Mouse (Mus musculus) hindbrain, embryonic 13.5 days (tissue): ENCODE results near the gene Braf. TPM values are rescaled to one million over a fixed set of nuclear protein-coding genes. Genes with fewer than 3 reads are reported as not detected.
"Not testable (repeated sequence)": the region's sequence is repeated elsewhere in the genome, so short reads cannot be mapped to it uniquely, and the experiment has no call there.

Experiments used
- ATAC-seq: fragments of 200-750 bp; cut with Nextera tagmentation; 2 replicates; pipeline ENCODE4 v1.8.0; 2017; ENCODE audit warnings: moderate TSS enrichment; ENCODE audit not compliant: low FRiP score
- H3K27ac ChIP-seq: fragments of 300-500 bp; sonication (generic); 2 replicates; pipeline ENCODE4 v1.5.1; 2015; ENCODE audit warnings: inconsistent platforms, mild to moderate bottlenecking, moderate library complexity
- H3K27me3 ChIP-seq: fragments of 300-500 bp; sonication (generic); 2 replicates; pipeline ENCODE4 v1.6.1; 2015; ENCODE audit warnings: mild to moderate bottlenecking, inconsistent platforms
- H3K36me3 ChIP-seq: fragments of 300-500 bp; sonication (generic); 2 replicates; pipeline ENCODE4 v1.6.1; 2015; ENCODE audit warnings: mild to moderate bottlenecking, inconsistent platforms
- H3K4me1 ChIP-seq: fragments of 300-500 bp; sonication (generic); replicated peaks from 2 replicates; pipeline ENCODE4 v1.6.1; 2015; ENCODE audit warnings: inconsistent platforms
- H3K4me2 ChIP-seq: fragments of 300-500 bp; sonication (generic); 2 replicates; pipeline ENCODE4 v1.6.1; 2015; ENCODE audit warnings: inconsistent platforms, mild to moderate bottlenecking, moderate library complexity
- H3K4me3 ChIP-seq: fragments of 300-500 bp; sonication (generic); 2 replicates; pipeline ENCODE4 v1.5.1; 2015; ENCODE audit warnings: mild to moderate bottlenecking, inconsistent platforms
- H3K9ac ChIP-seq: fragments of 300-500 bp; sonication (generic); 2 replicates; pipeline ENCODE4 v1.6.1; 2015; ENCODE audit warnings: mild to moderate bottlenecking, inconsistent platforms
- H3K9me3 ChIP-seq: fragments of 300-500 bp; sonication (generic); 2 replicates; pipeline ENCODE4 v1.6.1; 2016; ENCODE audit warnings: inconsistent platforms
- WGBS: fragments of 180-500 bp; shearing (Covaris S2); methylation state at CpG from one replicate; pipeline ENCODE4 v1.1.7; 2015; 5-methylcytosine and 5-hydroxymethylcytosine counted together
- polyA plus RNA-seq: library from polyadenylated mRNA; unstranded; fragments of >200 nt; fragmentation: Nextera tagmentation; extraction: Ambion mirVana; gene quantifications from 2 replicates; pipeline ENCODE4 v1.2.1, GENCODE M21; 2015

The Braf gene
- polyA plus RNA-seq, result 24.0 and 24.6 TPM in 2 replicates

DNA sequence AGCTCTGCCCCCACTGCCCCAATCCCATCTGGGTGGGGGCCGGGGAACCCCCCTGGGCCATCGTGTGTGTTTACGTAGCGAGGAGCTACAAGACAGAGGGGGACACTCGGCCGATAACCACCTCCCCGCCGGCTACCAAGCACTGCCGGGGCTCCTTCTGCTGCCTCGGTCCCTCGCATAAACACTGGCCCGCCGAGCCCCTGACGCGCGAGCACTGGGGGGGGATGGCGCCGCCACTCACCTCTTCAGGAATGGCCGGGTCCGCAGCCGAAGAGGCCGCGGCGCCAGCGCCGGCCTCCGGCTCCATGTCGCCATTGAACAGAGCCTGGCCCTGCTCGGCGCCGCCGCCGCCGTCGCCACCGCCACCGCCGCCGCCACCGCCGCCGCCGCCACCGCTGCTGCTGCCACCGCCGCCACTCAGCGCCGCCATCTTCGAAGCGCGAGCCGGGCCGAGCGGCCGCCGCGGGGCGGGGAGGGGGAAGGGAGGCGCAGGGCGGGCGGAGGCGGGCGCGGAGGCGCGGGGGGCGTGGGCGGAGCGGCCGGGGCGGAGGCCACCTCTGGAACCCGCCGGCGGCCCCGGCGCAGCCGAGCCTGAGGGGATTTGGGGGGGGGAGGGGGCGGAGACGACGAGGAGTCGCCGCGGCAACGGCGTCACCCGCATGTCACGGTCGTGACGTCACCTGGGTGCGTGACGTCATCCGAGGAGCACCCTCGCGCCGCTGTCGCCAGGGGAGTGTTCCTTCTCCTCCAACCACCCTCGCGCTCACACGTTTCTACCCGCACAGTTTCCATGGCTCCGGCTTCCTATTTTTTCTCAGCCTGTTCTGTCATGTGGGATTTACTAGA, at the start of gene Braf:
Braf (minus strand) TSS at position 598 of the 846 bp plus-strand sequence.
- H3K36me3 ChIP-seq, result no peaks in the 10 kb centered on the region
- ATAC-seq, result peak; percentile 92
- under 1% methylated on average over 57 of the region's 101 CpGs for WGBS
- H3K9ac ChIP-seq, result peak within 1 kb of the TSS; percentile 95
- peak within 1 kb of the TSS; percentile 93 for H3K4me2 ChIP-seq
- H3K4me3 ChIP-seq, result peak within 1 kb of the TSS; percentile 88
- H3K27me3 ChIP-seq, result no peaks in the 10 kb centered on the region
- no peaks in the 10 kb centered on the region for H3K9me3 ChIP-seq
- H3K4me1 ChIP-seq, result peaks cover 31% of the 10 kb centered on the region
- peak within 1 kb of the TSS; percentile 98 for H3K27ac ChIP-seq

GRCm38 (mm10) chr6:39775029-39775428, 49.8 kb upstream of the Braf start:
- no peaks in the 10 kb centered on the region for H3K36me3 ChIP-seq
- H3K27ac ChIP-seq, result no peak overlapping the region
- H3K27me3 ChIP-seq, result no peaks in the 10 kb centered on the region
- no peaks in the 10 kb centered on the region for H3K9me3 ChIP-seq
- WGBS, result 89% methylated on average over 9 of the region's 9 CpGs
- H3K4me2 ChIP-seq, result no peak overlapping the region
- no peaks in the 10 kb centered on the region for H3K4me1 ChIP-seq
- no peak overlapping the region for H3K9ac ChIP-seq
- ATAC-seq, result no peak
- H3K4me3 ChIP-seq, result no peak overlapping the region

GRCm38 (mm10) chr6:39757229-39757628, 32.0 kb upstream of the Braf start:
- no peak for ATAC-seq
- Histone ChIP-seq H3K4me2 (no peak overlapping the region), H3K36me3 (no peaks in the 10 kb centered on the region), H3K9me3 (no peaks in the 10 kb centered on the region), H3K4me1 (no peaks in the 10 kb centered on the region), H3K9ac (no peak overlapping the region), H3K4me3 (no peak overlapping the region), H3K27ac (no peak overlapping the region), H3K27me3 (no peaks in the 10 kb centered on the region)
- WGBS, result 79% methylated on average over 2 of the region's 2 CpGs

- Histone ChIP-seq H3K36me3 (no peaks in the 10 kb centered on the region), H3K4me1 (no peaks in the 10 kb centered on the region), H3K4me2 (no peak overlapping the region), H3K27ac (no peak overlapping the region), H3K4me3 (no peak overlapping the region), H3K27me3 (no peaks in the 10 kb centered on the region), H3K9ac (no peak overlapping the region), H3K9me3 (no peaks in the 10 kb centered on the region)
- no peak for ATAC-seq
- 21% methylated on average over 6 of the region's 6 CpGs for WGBS
Observed at GRCm38 (mm10) chr6:39749881-39750280, 24.6 kb upstream of the Braf start.

- no peaks in the 10 kb centered on the region for H3K4me1 ChIP-seq
- no peaks in the 10 kb centered on the region for H3K36me3 ChIP-seq
- no peaks in the 10 kb centered on the region for H3K9me3 ChIP-seq
- no peak overlapping the region for H3K9ac ChIP-seq
- no peak for ATAC-seq
- 4% methylated on average over 1 of the region's 1 CpGs for WGBS
- H3K27ac ChIP-seq, result peak overlapping the region; percentile 49; the same call in 1 of the 2 replicates
- H3K27me3 ChIP-seq, result no peaks in the 10 kb centered on the region
- H3K4me3 ChIP-seq, result no peak overlapping the region
- H3K4me2 ChIP-seq, result no peak overlapping the region
Observed at GRCm38 (mm10) chr6:39747094-39747493, 21.8 kb upstream of the Braf start.

GRCm38 (mm10) chr6:39745456-39745855, 20.2 kb upstream of the Braf start:
- Histone ChIP-seq H3K27me3 (no peaks in the 10 kb centered on the region), H3K9me3 (no peaks in the 10 kb centered on the region), H3K4me1 (no peaks in the 10 kb centered on the region), H3K9ac (no peak overlapping the region), H3K4me3 (no peak overlapping the region), H3K27ac (no peak overlapping the region), H3K36me3 (no peaks in the 10 kb centered on the region), H3K4me2 (no peak overlapping the region)
- WGBS, result 83% methylated on average over 1 of the region's 1 CpGs
- no peak for ATAC-seq

- H3K27ac ChIP-seq, ATAC-seq, H3K27me3 ChIP-seq, H3K4me1 ChIP-seq, H3K4me2 ChIP-seq, H3K9me3 ChIP-seq, H3K4me3 ChIP-seq, H3K9ac ChIP-seq, H3K36me3 ChIP-seq: not testable (repeated sequence)
- 85% methylated on average over 9 of the region's 9 CpGs for WGBS
Observed at GRCm38 (mm10) chr6:39739698-39740097, 14.4 kb upstream of the Braf start.

GRCm38 (mm10) chr6:39728095-39728494, 2.8 kb upstream of the Braf start:
- Histone ChIP-seq H3K36me3 (no peaks in the 10 kb centered on the region), H3K27me3 (no peaks in the 10 kb centered on the region), H3K4me2 (no peak overlapping the region), H3K4me3 (no peak overlapping the region), H3K27ac (no peak overlapping the region), H3K9ac (no peak overlapping the region), H3K9me3 (no peaks in the 10 kb centered on the region), H3K4me1 (peaks cover 12% of the 10 kb centered on the region)
- 80% methylated on average over 5 of the region's 5 CpGs for WGBS
- no peak for ATAC-seq

GRCm38 (mm10) chr6:39726149-39726548, 886 bp upstream of the Braf start:
- 80% methylated on average over 3 of the region's 3 CpGs for WGBS
- no peak for ATAC-seq

GRCm38 (mm10) chr6:39724542-39724865, 759 bp downstream of the Braf start:
- WGBS, result 0% methylated on average over 12 of the region's 12 CpGs
- H3K4me2 ChIP-seq, result peak overlapping the region; percentile 93
- H3K9ac ChIP-seq, result peak overlapping the region; percentile 95
- H3K4me1 ChIP-seq, result peaks cover 31% of the 10 kb centered on the region
- peak overlapping the region; percentile 88 for H3K4me3 ChIP-seq
- no peaks in the 10 kb centered on the region for H3K27me3 ChIP-seq
- H3K27ac ChIP-seq, result peak overlapping the region; percentile 98
- peak; percentile 64 for ATAC-seq
- H3K9me3 ChIP-seq, result no peaks in the 10 kb centered on the region
- H3K36me3 ChIP-seq, result no peaks in the 10 kb centered on the region

More at GRCm38 (mm10) chr6:39726149-39726548, 886 bp upstream of the Braf start:
- Histone ChIP-seq H3K27ac (0 out of 2 replicates have a peak overlapping the region, but pooled peaks have one; percentile 4), H3K4me2 (no peak overlapping the region), H3K4me1 (peaks cover 22% of the 10 kb centered on the region), H3K4me3 (no peak overlapping the region), H3K36me3 (no peaks in the 10 kb centered on the region), H3K9ac (no peak overlapping the region), H3K27me3 (no peaks in the 10 kb centered on the region), H3K9me3 (no peaks in the 10 kb centered on the region)

DNA sequence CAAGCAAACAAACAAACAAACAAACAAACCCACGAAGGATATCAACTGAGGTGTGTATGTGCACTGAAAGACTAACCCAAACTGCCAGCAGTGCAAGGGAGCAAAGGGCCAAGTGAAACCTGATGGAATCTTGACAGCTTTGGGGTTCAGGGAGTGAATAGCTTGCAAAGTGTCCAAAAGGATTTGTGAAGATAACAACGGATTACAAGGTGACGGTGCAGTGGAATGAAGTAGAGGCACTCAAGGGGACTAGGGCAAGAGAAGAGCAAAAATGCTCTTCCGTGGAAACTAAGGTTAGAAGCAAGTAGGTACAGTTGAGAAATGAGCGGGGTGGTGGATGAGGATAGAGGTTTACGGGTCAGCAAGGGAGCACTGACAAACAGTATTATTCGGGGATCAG, 1.2 kb downstream of the Braf start:
- Histone ChIP-seq H3K4me2 (peak overlapping the region; percentile 93), H3K9ac (peak overlapping the region; percentile 95), H3K9me3 (no peaks in the 10 kb centered on the region), H3K27me3 (no peaks in the 10 kb centered on the region), H3K36me3 (no peaks in the 10 kb centered on the region), H3K4me3 (peak overlapping the region; percentile 88), H3K4me1 (peaks cover 31% of the 10 kb centered on the region), H3K27ac (peak overlapping the region; percentile 98)
- under 1% methylated on average over 7 of the region's 7 CpGs for WGBS
- ATAC-seq, result no peak

DNA sequence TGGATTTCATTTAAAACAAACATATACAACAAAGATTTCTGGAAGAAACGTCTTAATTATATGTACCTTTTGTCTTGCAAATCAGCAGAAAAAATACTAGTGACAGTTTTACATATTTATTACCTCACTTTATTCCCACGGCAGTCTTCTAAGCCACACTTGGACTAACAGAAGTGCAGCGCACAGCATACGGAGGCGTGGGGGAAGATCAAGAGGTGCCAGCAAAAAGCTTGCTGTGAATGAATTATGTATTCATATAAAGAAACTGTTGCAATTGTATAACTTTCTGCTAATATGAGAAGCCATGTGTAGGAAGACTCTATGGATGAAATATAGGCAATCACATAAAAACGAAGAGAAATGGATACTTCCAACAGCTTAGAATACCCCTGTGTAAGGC, 6.7 kb downstream of the Braf start:
- Histone ChIP-seq H3K4me3 (no peak overlapping the region), H3K9ac (no peak overlapping the region), H3K27me3 (no peaks in the 10 kb centered on the region), H3K4me1 (peaks cover 33% of the 10 kb centered on the region), H3K36me3 (no peaks in the 10 kb centered on the region), H3K27ac (no peak overlapping the region), H3K9me3 (no peaks in the 10 kb centered on the region), H3K4me2 (no peak overlapping the region)
- 70% methylated on average over 6 of the region's 6 CpGs for WGBS
- no peak for ATAC-seq

DNA sequence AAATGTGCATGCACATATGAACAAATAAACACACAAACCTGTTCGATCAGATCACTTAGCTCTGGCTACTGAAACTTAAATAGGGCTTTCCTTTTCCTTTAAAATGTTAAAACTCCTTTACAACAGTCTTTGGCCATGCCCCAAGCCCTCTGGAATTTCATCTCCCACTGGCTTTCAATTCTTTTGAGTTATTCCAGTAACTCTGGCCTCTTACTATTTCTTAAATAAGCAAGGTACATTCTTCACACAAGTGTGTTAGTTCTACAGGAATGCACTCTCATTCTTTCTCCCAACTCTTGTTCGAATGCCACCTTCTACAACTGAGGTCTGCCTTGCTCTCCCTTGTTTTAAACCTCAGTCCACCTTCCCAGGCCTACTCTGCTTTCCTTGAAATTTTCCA, 8.2 kb downstream of the Braf start:
- H3K36me3 ChIP-seq, result no peaks in the 10 kb centered on the region
- H3K4me1 ChIP-seq, result peaks cover 21% of the 10 kb centered on the region
- H3K9me3 ChIP-seq, result no peaks in the 10 kb centered on the region
- H3K27ac ChIP-seq, result no peak overlapping the region
- WGBS, result 83% methylated on average over 2 of the region's 2 CpGs
- H3K4me2 ChIP-seq, result no peak overlapping the region
- no peak for ATAC-seq
- no peaks in the 10 kb centered on the region for H3K27me3 ChIP-seq
- no peak overlapping the region for H3K4me3 ChIP-seq
- H3K9ac ChIP-seq, result no peak overlapping the region
